Mouse (Mus musculus) intestine, postnatal 0 days (tissue): ENCODE data around the gene Mtmr6. TPM values are rescaled to one million over a fixed set of nuclear protein-coding genes. Genes with fewer than 3 reads are reported as not detected.

Experiments
- ATAC-seq: fragments of 200-750 bp; cut with Nextera tagmentation; 2 replicates; pipeline ENCODE4 v1.8.0; 2017; ENCODE audit warnings: mild to moderate bottlenecking, moderate TSS enrichment, moderate library complexity
- H3K27ac ChIP-seq: fragments of 300-500 bp; sonication (generic); 2 replicates; pipeline ENCODE4 v1.5.1; 2014; ENCODE audit warnings: mild to moderate bottlenecking, low read depth, low read length, moderate library complexity
- H3K27me3 ChIP-seq: fragments of 300-500 bp; sonication (generic); replicated peaks from 2 replicates; pipeline ENCODE4 v1.6.1; 2014; ENCODE audit warnings: low read length, mixed read lengths; ENCODE audit not compliant: control insufficient read depth, insufficient read depth
- H3K36me3 ChIP-seq: fragments of 300-500 bp; sonication (generic); 2 replicates; pipeline ENCODE4 v1.6.1; 2014; ENCODE audit warnings: mild to moderate bottlenecking, moderate library complexity; ENCODE audit not compliant: control insufficient read depth, insufficient read depth
- H3K4me1 ChIP-seq: fragments of 300-500 bp; sonication (generic); replicated peaks from 2 replicates; pipeline ENCODE4 v1.6.1; 2014; ENCODE audit warnings: antibody characterized with exemption, low read length, mixed read lengths; ENCODE audit not compliant: control insufficient read depth, insufficient read depth
- H3K4me2 ChIP-seq: fragments of 300-500 bp; sonication (generic); replicated peaks from 2 replicates; pipeline ENCODE4 v1.6.1; 2014; ENCODE audit warnings: low read depth, mild to moderate bottlenecking, moderate library complexity
- H3K4me3 ChIP-seq: fragments of 300-500 bp; sonication (generic); 2 replicates; pipeline ENCODE4 v1.5.1; 2014; ENCODE audit warnings: low read depth, low read length
- H3K9ac ChIP-seq: fragments of 300-500 bp; sonication (generic); 2 replicates; pipeline ENCODE4 v1.6.1; 2014; ENCODE audit warnings: mild to moderate bottlenecking, low read depth, low read length
- H3K9me3 ChIP-seq: fragments of 300-500 bp; sonication (generic); 2 replicates; pipeline ENCODE4 v1.6.1; 2016; ENCODE audit warnings: mixed run types; ENCODE audit not compliant: control insufficient read depth
- CTCF ChIP-seq: sonication (generic); IDR thresholded peaks from 2 replicates; pipeline ENCODE4 v1.5.1; 2016; ENCODE audit warnings: low read depth, mild to moderate bottlenecking, control low read depth, antibody characterized with exemption, moderate library complexity
- WGBS: fragments of 180-500 bp; shearing (Covaris S2); extraction: QIAGEN DNeasy Blood & Tissue Kit; methylation state at CpG from one replicate; pipeline ENCODE4 v1.1.7; 2014; 5-methylcytosine and 5-hydroxymethylcytosine counted together
- microRNA counts: library from miRNA; unstranded; fragments of <30 nt; microRNA quantifications from one replicate; lab custom pipeline; 2016
- microRNA-seq: library from miRNA; unstranded; fragments of <30 nt; microRNA quantifications from one replicate; pipeline ENCODE4, GENCODE M21; 2016
- polyA plus RNA-seq: library from polyadenylated mRNA; unstranded; fragments of >200 nt; fragmentation: Nextera tagmentation; extraction: Ambion mirVana; gene quantifications from 2 replicates; pipeline ENCODE4 v1.2.1, GENCODE M21; 2015

Mtmr6 gene
- polyA plus RNA-seq, 1 experiment from 2014 or later: 16.9 TPM

GRCm38 (mm10) chr14:60340570-60340969 is 75.5 kb downstream of the Mtmr6 start:
- Histone ChIP-seq H3K4me1 (no peaks in the 10 kb centered on the region), H3K4me2 (no peak overlapping the region), H3K36me3 (no peaks in the 10 kb centered on the region), H3K9ac (no peak overlapping the region), H3K27ac (no peak overlapping the region), H3K4me3 (no peak overlapping the region), H3K9me3 (no peaks in the 10 kb centered on the region), H3K27me3 (no peaks in the 10 kb centered on the region)
- no peak for ATAC-seq
- no peak for TF ChIP-seq CTCF
- 81% methylated on average over 4 of the region's 4 CpGs for WGBS

GRCm38 (mm10) chr14:60345326-60345876 is 80.4 kb downstream of the Mtmr6 start:
- ATAC-seq: no peak
- H3K27ac ChIP-seq: no peak overlapping the region
- 91% methylated on average over 6 of the region's 6 CpGs for WGBS
- no peaks in the 10 kb centered on the region for H3K27me3 ChIP-seq
- H3K4me1 ChIP-seq: no peaks in the 10 kb centered on the region
- no peak for TF ChIP-seq CTCF
- no peaks in the 10 kb centered on the region for H3K36me3 ChIP-seq
- no peaks in the 10 kb centered on the region for H3K9me3 ChIP-seq
- H3K4me2 ChIP-seq: no peak overlapping the region
- no peak overlapping the region for H3K9ac ChIP-seq
- no peak overlapping the region for H3K4me3 ChIP-seq

MicroRNAs encoded within 50 kb of the gene (microRNA counts, 519-probe panel; counts per million panel counts)
- not detected for microRNA mmu-miR-719 (lab: Ali Mortazavi, UCI)

Small RNAs within 50 kb of the gene (microRNA-seq; reads per million reads assigned to microRNA genes)
- not detected for gene Mir719

Other genes starting within 250 kb of the Mtmr6 start
- 3.8 and 5.1 TPM in 2 replicates for gene Atp8a2, start 68.0 kb upstream of the Mtmr6 start, polyA plus RNA-seq
- gene Nupl1, start 13.8 kb upstream of the Mtmr6 start, polyA plus RNA-seq: not detected in 2 replicates
- 16.6 and 17.4 TPM in 2 replicates for gene Gm49336, start 13.7 kb upstream of the Mtmr6 start, polyA plus RNA-seq
- gene Amer2, start 108.0 kb downstream of the Mtmr6 start, polyA plus RNA-seq: 0.33 and 0.40 TPM in 2 replicates